ENCODE assay signal across 11 mouse cellular contexts in genomic region chr3:139246508-139246907, GRCm38 (mm10). TPM values are rescaled to one million over a fixed set of nuclear protein-coding genes. Genes with fewer than 3 reads are reported as not detected.
DNase-seq lines count a peak whose midpoint lies in the region; ATAC-seq lines count a peak whose summit lies in the region.
"Had no signal": no experiment of that assay in that cellular context is flagged by ENCODE, and none has a peak within 500 bp of the region (broad histone marks: within the 10 kb centered on the region; RNA-seq: fewer than 3 reads in every experiment).

No protein-coding gene starts in this region.

- no peak for ATAC-seq in neural tube, embryonic 11.5 days (ENCODE audit: insufficient read depth, low FRiP score, low TSS enrichment)
- no peak for ATAC-seq in neural tube, embryonic 15.5 days (ENCODE audit: low FRiP score)

- no peak overlapping the region for H3K9ac ChIP-seq in neural tube, embryonic 11.5 days (ENCODE audit: low read length)
- H3K9ac ChIP-seq in neural tube, embryonic 15.5 days (replicated peaks): no peak overlapping the region
- H3K9ac ChIP-seq: heart, embryonic 12.5 days had no signal

- H3K4me2 ChIP-seq in neural tube, embryonic 11.5 days (ENCODE audit: low read depth): no peak overlapping the region
- H3K4me2 ChIP-seq in neural tube, embryonic 15.5 days: no peak overlapping the region
- H3K4me2 ChIP-seq: heart, embryonic 12.5 days had no signal

- no peak overlapping the region for H3K27ac ChIP-seq in neural tube, embryonic 11.5 days (ENCODE audit: low read depth, low read length)
- H3K27ac ChIP-seq in neural tube, embryonic 15.5 days (replicated peaks): no peak overlapping the region
- H3K27ac ChIP-seq: macrophage had no signal

- no peaks in the 10 kb centered on the region for H3K9me3 ChIP-seq in neural tube, embryonic 11.5 days (ENCODE audit: control insufficient read depth, low read length)
- no peaks in the 10 kb centered on the region for H3K9me3 ChIP-seq in neural tube, embryonic 15.5 days (replicated peaks)
- H3K9me3 ChIP-seq: heart, embryonic 12.5 days had no signal

- no peaks in the 10 kb centered on the region for H3K36me3 ChIP-seq in neural tube, embryonic 11.5 days (ENCODE audit: control insufficient read depth, insufficient read depth, low read length)
- H3K36me3 ChIP-seq in neural tube, embryonic 15.5 days: no peaks in the 10 kb centered on the region
- H3K36me3 ChIP-seq: heart, embryonic 12.5 days had no signal

- peak; percentile 1 for DNase-seq in cerebellum, adult 9-10 months
- DNase-seq in cerebellum, postnatal 25 days: no peak
- DNase-seq in neural tube, embryonic 11.5 days (ENCODE audit: low spot score): peak; percentile 28
- DNase-seq in induced T-regulatory cell, adult 2 months (ENCODE audit: low read depth): peak; percentile 64
- DNase-seq in thymus, postnatal 4 days: peak; percentile 37
- no peak for DNase-seq in cerebellum, postnatal 4 days (ENCODE audit: low spot score in 2 of 2)
- no peak for DNase-seq in frontal cortex, postnatal 10 days (ENCODE audit: low spot score in 2 of 2)

- no peaks in the 10 kb centered on the region for H3K4me1 ChIP-seq in neural tube, embryonic 11.5 days (ENCODE audit: control insufficient read depth, insufficient read depth, low read length)
- no peaks in the 10 kb centered on the region for H3K4me1 ChIP-seq in neural tube, embryonic 15.5 days
- H3K4me1 ChIP-seq: heart, embryonic 12.5 days had no signal

- no peak overlapping the region for H3K4me3 ChIP-seq in neural tube, embryonic 11.5 days (ENCODE audit: low read depth, low read length)
- H3K4me3 ChIP-seq in neural tube, embryonic 15.5 days (replicated peaks): no peak overlapping the region
- H3K4me3 ChIP-seq: heart, embryonic 12.5 days had no signal

- WGBS in neural tube, embryonic 11.5 days: 58% methylated on average over 4 of the region's 4 CpGs
- 55% methylated on average over 4 of the region's 4 CpGs for WGBS in neural tube, embryonic 15.5 days

- no peaks in the 10 kb centered on the region for H3K27me3 ChIP-seq in neural tube, embryonic 11.5 days (ENCODE audit: control insufficient read depth, insufficient read depth, low read length)
- H3K27me3 ChIP-seq in neural tube, embryonic 15.5 days (replicated peaks): no peaks in the 10 kb centered on the region
- H3K27me3 ChIP-seq: heart, embryonic 12.5 days had no signal

RNA-seq across cellular contexts. Expression of gene Stpg2, which starts 41.0 kb away (rescaled TPM):
- polyA plus RNA-seq in neural tube, embryonic 11.5 days (2014; fragmentation: Nextera tagmentation; extraction: Ambion mirVana): 0.19 TPM in 1 of 2 replicates, not detected in the other
- polyA plus RNA-seq in neural tube, embryonic 15.5 days (2015; fragmentation: Nextera tagmentation; extraction: Ambion mirVana): 0.12 TPM in 1 of 2 replicates, not detected in the other
- polyA plus RNA-seq: heart, embryonic 12.5 days; macrophage; stomach, embryonic 14.5 days had no signal

Comparison
In these comparisons a context has a peak if more than half of its experiments do, and no peak if none do; other contexts are left out.
1. DNase-seq: peak in cerebellum, adult 9-10 months (single experiment), neural tube, embryonic 11.5 days (single experiment), induced T-regulatory cell, adult 2 months (single experiment) and thymus, postnatal 4 days (single experiment); none in cerebellum, postnatal 25 days (0 of 2), cerebellum, postnatal 4 days (0 of 2) and frontal cortex, postnatal 10 days (0 of 2).